Mouse (Mus musculus): Measurements from ENCODE around the gene Bcat1. TPM values are rescaled to one million over a fixed set of nuclear protein-coding genes. Genes with fewer than 3 reads are reported as not detected.

Bcat1 gene
- polyA plus RNA-seq, 1 experiment from 2014 or later = 135 TPM

GRCm38 (mm10) chr6:145088451-145089113, 12.6 kb upstream of the Bcat1 start:
- 51% methylated on average over 4 of the region's 4 CpGs for WGBS
- Histone ChIP-seq H3K9me3 (no peaks in the 10 kb centered on the region), H3K27ac (no peak overlapping the region), H3K4me3 (no peak overlapping the region), H3K4me1 (no peaks in the 10 kb centered on the region), H3K36me3 (replicated peaks) (no peaks in the 10 kb centered on the region), H3K27me3 (ENCODE audit: poor library complexity, severe bottlenecking) (no peaks in the 10 kb centered on the region)
- no peak for DNase-seq (ENCODE audit: extremely low spot score, low spot score)

- no peak for DNase-seq (ENCODE audit: extremely low spot score, low spot score)
- H3K4me1 ChIP-seq = no peaks in the 10 kb centered on the region
- H3K4me3 ChIP-seq = no peak overlapping the region
- no peak overlapping the region for H3K27ac ChIP-seq
- no peaks in the 10 kb centered on the region for H3K9me3 ChIP-seq
- H3K27me3 ChIP-seq (ENCODE audit: poor library complexity, severe bottlenecking) = no peaks in the 10 kb centered on the region
- no peaks in the 10 kb centered on the region for H3K36me3 ChIP-seq (replicated peaks)
- WGBS = 92% methylated on average over 8 of the region's 8 CpGs
Measured at GRCm38 (mm10) chr6:145084343-145085117, 8.5 kb upstream of the Bcat1 start.

GRCm38 (mm10) chr6:145081721-145082120, 5.7 kb upstream of the Bcat1 start:
- H3K36me3 ChIP-seq (replicated peaks) = no peaks in the 10 kb centered on the region
- no peak for DNase-seq (ENCODE audit: extremely low spot score, low spot score)
- 75% methylated on average over 4 of the region's 4 CpGs for WGBS
- H3K27me3 ChIP-seq (ENCODE audit: poor library complexity, severe bottlenecking) = no peaks in the 10 kb centered on the region; the same call in 1 of the 2 replicates
- no peak overlapping the region for H3K27ac ChIP-seq
- no peak overlapping the region for H3K4me3 ChIP-seq
- H3K9me3 ChIP-seq = no peaks in the 10 kb centered on the region
- no peaks in the 10 kb centered on the region for H3K4me1 ChIP-seq

- WGBS = 82% methylated on average over 9 of the region's 9 CpGs
- Histone ChIP-seq H3K4me1 (peaks cover 21% of the 10 kb centered on the region), H3K27me3 (ENCODE audit: poor library complexity, severe bottlenecking) (peaks cover 5% of the 10 kb centered on the region; the same call in 1 of the 2 replicates), H3K9me3 (no peaks in the 10 kb centered on the region), H3K36me3 (replicated peaks) (no peaks in the 10 kb centered on the region), H3K27ac (no peak overlapping the region), H3K4me3 (no peak overlapping the region)
- DNase-seq (ENCODE audit: extremely low spot score, low spot score) = no peak
Measured at GRCm38 (mm10) chr6:145079087-145079759, 3.2 kb upstream of the Bcat1 start.

- peak overlapping the region; percentile 88 for H3K27ac ChIP-seq
- peaks cover 35% of the 10 kb centered on the region for H3K4me1 ChIP-seq
- WGBS = 10% methylated on average over 9 of the region's 9 CpGs
- H3K27me3 ChIP-seq (ENCODE audit: poor library complexity, severe bottlenecking) = peaks cover 5% of the 10 kb centered on the region; the same call in 1 of the 2 replicates
- DNase-seq (ENCODE audit: extremely low spot score, low spot score) = no peak
- H3K9me3 ChIP-seq = no peaks in the 10 kb centered on the region
- H3K4me3 ChIP-seq = peak overlapping the region; percentile 67
- peaks cover 12% of the 10 kb centered on the region; the same call in 1 of the 2 replicates for H3K36me3 ChIP-seq (replicated peaks)
Measured at GRCm38 (mm10) chr6:145076286-145076685, 302 bp upstream of the Bcat1 start.

- Histone ChIP-seq H3K36me3 (replicated peaks) (peaks cover 12% of the 10 kb centered on the region; the same call in 1 of the 2 replicates), H3K4me3 (peak overlapping the region; percentile 67), H3K27me3 (ENCODE audit: poor library complexity, severe bottlenecking) (peaks cover 5% of the 10 kb centered on the region; the same call in 1 of the 2 replicates), H3K9me3 (no peaks in the 10 kb centered on the region), H3K27ac (peak overlapping the region; percentile 88), H3K4me1 (peaks cover 35% of the 10 kb centered on the region)
- WGBS = under 1% methylated on average over 20 of the region's 20 CpGs
- DNase-seq (ENCODE audit: extremely low spot score, low spot score) = peak; percentile 37
Measured at GRCm38 (mm10) chr6:145075088-145075547, 866 bp downstream of the Bcat1 start.

- no peak for DNase-seq (ENCODE audit: extremely low spot score, low spot score)
- no peaks in the 10 kb centered on the region for H3K9me3 ChIP-seq
- peaks cover 12% of the 10 kb centered on the region for H3K36me3 ChIP-seq (replicated peaks)
- peak overlapping the region; percentile 88 for H3K27ac ChIP-seq
- peaks cover 35% of the 10 kb centered on the region for H3K4me1 ChIP-seq
- H3K4me3 ChIP-seq = peak overlapping the region; percentile 67
- H3K27me3 ChIP-seq (ENCODE audit: poor library complexity, severe bottlenecking) = peaks cover 5% of the 10 kb centered on the region; the same call in 1 of the 2 replicates
Measured at GRCm38 (mm10) chr6:145074461-145074860, 1.5 kb downstream of the Bcat1 start.

GRCm38 (mm10) chr6:145069921-145070320, 6.1 kb downstream of the Bcat1 start:
- WGBS = 86% methylated on average over 2 of the region's 2 CpGs
- no peaks in the 10 kb centered on the region for H3K9me3 ChIP-seq
- H3K36me3 ChIP-seq (replicated peaks) = peaks cover 32% of the 10 kb centered on the region
- no peak overlapping the region for H3K4me3 ChIP-seq
- H3K27ac ChIP-seq = no peak overlapping the region
- no peaks in the 10 kb centered on the region for H3K27me3 ChIP-seq (ENCODE audit: poor library complexity, severe bottlenecking)
- no peak for DNase-seq (ENCODE audit: extremely low spot score, low spot score)
- peaks cover 20% of the 10 kb centered on the region for H3K4me1 ChIP-seq

- no peak for DNase-seq (ENCODE audit: extremely low spot score, low spot score)
- 96% methylated on average over 7 of the region's 7 CpGs for WGBS
- H3K4me1 ChIP-seq = peaks cover 15% of the 10 kb centered on the region
- no peaks in the 10 kb centered on the region for H3K27me3 ChIP-seq (ENCODE audit: poor library complexity, severe bottlenecking)
- no peak overlapping the region for H3K27ac ChIP-seq
- no peaks in the 10 kb centered on the region for H3K9me3 ChIP-seq
- H3K36me3 ChIP-seq (replicated peaks) = peaks cover 35% of the 10 kb centered on the region
- H3K4me3 ChIP-seq = no peak overlapping the region
Measured at GRCm38 (mm10) chr6:145069397-145069796, 6.6 kb downstream of the Bcat1 start.

- H3K4me3 ChIP-seq = no peak overlapping the region
- no peak for DNase-seq (ENCODE audit: extremely low spot score, low spot score)
- H3K4me1 ChIP-seq = peaks cover 8% of the 10 kb centered on the region
- H3K36me3 ChIP-seq (replicated peaks) = peaks cover 34% of the 10 kb centered on the region
- WGBS = 88% methylated on average over 8 of the region's 8 CpGs
- no peaks in the 10 kb centered on the region for H3K9me3 ChIP-seq
- no peak overlapping the region for H3K27ac ChIP-seq
- no peaks in the 10 kb centered on the region for H3K27me3 ChIP-seq (ENCODE audit: poor library complexity, severe bottlenecking)
Measured at GRCm38 (mm10) chr6:145067679-145068078, 8.3 kb downstream of the Bcat1 start.

- DNase-seq (ENCODE audit: extremely low spot score, low spot score) = no peak
- 83% methylated on average over 6 of the region's 6 CpGs for WGBS
- peaks cover 10% of the 10 kb centered on the region for H3K4me1 ChIP-seq
- no peaks in the 10 kb centered on the region for H3K9me3 ChIP-seq
- H3K4me3 ChIP-seq = no peak overlapping the region
- no peaks in the 10 kb centered on the region for H3K27me3 ChIP-seq (ENCODE audit: poor library complexity, severe bottlenecking)
- no peak overlapping the region for H3K27ac ChIP-seq
- H3K36me3 ChIP-seq (replicated peaks) = peaks cover 27% of the 10 kb centered on the region
Measured at GRCm38 (mm10) chr6:145066416-145066815, 9.6 kb downstream of the Bcat1 start.

- no peak overlapping the region for H3K27ac ChIP-seq
- DNase-seq (ENCODE audit: extremely low spot score, low spot score) = no peak
- 88% methylated on average over 4 of the region's 4 CpGs for WGBS
Measured at GRCm38 (mm10) chr6:145065301-145065845, 10.6 kb downstream of the Bcat1 start.

More at GRCm38 (mm10) chr6:145065301-145065845, 10.6 kb downstream of the Bcat1 start:
- Histone ChIP-seq H3K9me3 (no peaks in the 10 kb centered on the region), H3K27me3 (ENCODE audit: poor library complexity, severe bottlenecking) (no peaks in the 10 kb centered on the region), H3K36me3 (replicated peaks) (peaks cover 27% of the 10 kb centered on the region), H3K4me1 (peaks cover 10% of the 10 kb centered on the region), H3K4me3 (no peak overlapping the region)
